Mouse (Mus musculus): ENCODE measurements around the gene Irf8. TPM values are rescaled to one million over a fixed set of nuclear protein-coding genes. Genes with fewer than 3 reads are reported as not detected.

The Irf8 gene
- total and polyA plus RNA-seq, 3 experiments, result not detected

DNA sequence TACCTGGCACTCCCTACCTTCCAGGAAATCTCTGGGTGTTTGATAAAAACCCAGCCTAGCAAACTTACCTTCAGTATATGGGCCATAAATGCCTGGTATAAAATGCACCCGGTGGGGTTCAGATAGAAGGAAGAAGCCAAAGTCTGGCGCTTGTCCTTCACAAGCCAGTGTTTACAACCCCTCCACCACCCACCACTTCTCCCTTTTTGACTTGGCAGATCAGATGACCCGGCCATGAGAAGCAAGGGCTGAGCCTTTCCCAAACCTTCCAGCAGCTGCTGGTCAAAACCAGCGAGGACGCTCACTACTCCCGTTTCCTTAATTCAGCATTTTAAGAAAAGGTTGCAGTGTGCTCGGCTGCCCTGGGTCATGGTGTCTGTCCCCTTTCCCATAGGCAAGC lies 9.1 kb downstream of the Irf8 start:
- TF ChIP-seq EP300 (IDR thresholded peaks at IDR 0.05; ENCODE audit: low read depth in 1 of 2, low read length in 2 of 2) (no peak), TAL1 (IDR thresholded peaks at IDR 0.05; ENCODE audit: low read length) (no peak), MEF2A (IDR thresholded peaks at IDR 0.05; ENCODE audit: extremely low read depth, insufficient replicate concordance, low read depth, low read length, poor library complexity, severe bottlenecking) (no peak), RCOR1 (IDR thresholded peaks at IDR 0.05; ENCODE audit: low read depth, low read length) (no peak), POLR2AphosphoS5 (IDR thresholded peaks at IDR 0.05; ENCODE audit: borderline replicate concordance, low read depth, low read length) (no peak), GABPA (IDR thresholded peaks at IDR 0.05; ENCODE audit: low read depth, low read length) (no peak), ZC3H11A (IDR thresholded peaks at IDR 0.05; ENCODE audit: low read depth, low read length) (no peak), ZKSCAN1 (IDR thresholded peaks at IDR 0.05; ENCODE audit: low read depth, low read length) (no peak), SIN3A (IDR thresholded peaks at IDR 0.05; ENCODE audit: low read length) (no peak), JUND (IDR thresholded peaks at IDR 0.05; ENCODE audit: low read depth, low read length) (no peak), SMC3 (IDR thresholded peaks at IDR 0.05; ENCODE audit: low read depth, low read length) (no peak), USF2 (IDR thresholded peaks at IDR 0.05; ENCODE audit: borderline replicate concordance in 1 of 2, insufficient read depth in 1 of 2, low read depth in 1 of 2, low read length in 2 of 2) (no peak)
- no peak for DNase-seq (ENCODE audit: low read depth, low spot score)
- Histone ChIP-seq H3K36me3 (ENCODE audit: control insufficient read depth in 1 of 2, insufficient read depth in 2 of 2, low read length in 2 of 2) (no peaks in the 10 kb centered on the region), H3K9ac (ENCODE audit: control insufficient read depth, low read depth, low read length, poor library complexity, severe bottlenecking) (no peak overlapping the region), H3K4me1 (ENCODE audit: control insufficient read depth in 1 of 2, insufficient read depth in 2 of 2, low read length in 2 of 2) (no peaks in the 10 kb centered on the region), H3K27me3 (ENCODE audit: control insufficient read depth in 1 of 2, insufficient read depth in 2 of 2, low read length in 2 of 2) (no peaks in the 10 kb centered on the region), H3K79me2 (ENCODE audit: control insufficient read depth, insufficient read depth, low read length, poor library complexity) (no peaks in the 10 kb centered on the region), H3K27ac (ENCODE audit: control insufficient read depth, low read depth, low read length) (no peak overlapping the region), H3K4me3 (ENCODE audit: control insufficient read depth in 1 of 2, insufficient read depth in 1 of 2, low read depth in 2 of 2, low read length in 2 of 2) (no peak overlapping the region), H3K9me3 (replicated peaks; ENCODE audit: insufficient read depth, low read length) (no peaks in the 10 kb centered on the region)

DNA sequence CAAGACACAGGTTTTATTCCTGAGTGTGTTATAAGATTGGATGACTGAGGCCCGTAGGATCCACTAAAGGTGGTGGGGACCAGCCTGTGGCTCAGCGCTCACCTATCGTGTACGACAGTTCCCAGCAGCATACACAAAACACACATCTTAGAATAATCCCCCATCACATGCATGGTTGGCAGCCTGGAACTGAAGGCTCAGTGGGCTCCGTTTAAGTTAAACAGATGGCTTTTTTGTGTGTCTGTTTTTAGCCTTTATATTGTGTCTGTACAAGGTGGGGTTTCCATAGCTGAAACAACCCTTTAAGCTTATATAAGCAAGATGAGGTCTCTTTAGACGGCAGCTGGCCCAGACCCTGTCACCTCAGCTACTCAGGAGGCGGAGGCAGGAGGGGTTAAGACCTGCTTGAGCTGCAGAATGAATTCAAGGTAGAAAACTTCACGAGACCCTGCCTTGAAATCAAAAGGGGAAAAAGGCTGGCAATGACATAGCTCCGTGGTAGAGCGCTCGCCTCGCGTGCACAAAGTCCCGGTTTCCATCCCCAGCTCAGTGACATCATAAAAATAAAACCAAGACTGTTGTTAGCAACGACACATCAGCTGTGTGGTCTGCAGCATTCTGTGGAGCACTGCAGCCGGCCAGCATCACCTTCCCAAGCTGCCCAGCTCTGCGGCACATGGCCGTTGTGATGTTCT lies 10.0 kb downstream of the Irf8 start:
- Histone ChIP-seq H3K27ac (ENCODE audit: control insufficient read depth, low read depth, low read length) (no peak overlapping the region), H3K4me1 (ENCODE audit: control insufficient read depth in 1 of 2, insufficient read depth in 2 of 2, low read length in 2 of 2) (no peaks in the 10 kb centered on the region), H3K9ac (ENCODE audit: control insufficient read depth, low read depth, low read length, poor library complexity, severe bottlenecking) (no peak overlapping the region), H3K4me3 (ENCODE audit: control insufficient read depth in 1 of 2, insufficient read depth in 1 of 2, low read depth in 2 of 2, low read length in 2 of 2) (no peak overlapping the region), H3K36me3 (ENCODE audit: control insufficient read depth in 1 of 2, insufficient read depth in 2 of 2, low read length in 2 of 2) (no peaks in the 10 kb centered on the region), H3K9me3 (replicated peaks; ENCODE audit: insufficient read depth, low read length) (no peaks in the 10 kb centered on the region), H3K79me2 (ENCODE audit: control insufficient read depth, insufficient read depth, low read length, poor library complexity) (no peaks in the 10 kb centered on the region), H3K27me3 (ENCODE audit: control insufficient read depth in 1 of 2, insufficient read depth in 2 of 2, low read length in 2 of 2) (no peaks in the 10 kb centered on the region)
- no peak for DNase-seq (ENCODE audit: low read depth, low spot score)
- TF ChIP-seq NRF1 (IDR thresholded peaks at IDR 0.05; ENCODE audit: insufficient read depth, low read depth, low read length, poor library complexity, severe bottlenecking) (no peak), POLR2AphosphoS2 (IDR thresholded peaks at IDR 0.05; ENCODE audit: low read length) (no peak), MAZ (IDR thresholded peaks at IDR 0.05; ENCODE audit: low read depth, low read length) (no peak), SMC3 (IDR thresholded peaks at IDR 0.05; ENCODE audit: low read depth, low read length) (no peak), USF2 (IDR thresholded peaks at IDR 0.05; ENCODE audit: borderline replicate concordance in 1 of 2, insufficient read depth in 1 of 2, low read depth in 1 of 2, low read length in 2 of 2) (no peak), POLR2AphosphoS5 (IDR thresholded peaks at IDR 0.05; ENCODE audit: borderline replicate concordance, low read depth, low read length) (no peak), CTCF (IDR thresholded peaks at IDR 0.05 in 2 of 3, conservative IDR thresholded peaks at IDR 0.05 in 1 of 3; ENCODE audit: control insufficient read depth in 1 of 3, insufficient read depth in 1 of 3, low read depth in 2 of 3, low read length in 3 of 3, poor library complexity in 1 of 3, severe bottlenecking in 1 of 3) (no peak), MEF2A (IDR thresholded peaks at IDR 0.05; ENCODE audit: extremely low read depth, insufficient replicate concordance, low read depth, low read length, poor library complexity, severe bottlenecking) (no peak), TAL1 (IDR thresholded peaks at IDR 0.05; ENCODE audit: low read length) (no peak), ZKSCAN1 (IDR thresholded peaks at IDR 0.05; ENCODE audit: low read depth, low read length) (no peak), GATA1 (IDR thresholded peaks at IDR 0.05; ENCODE audit: low read depth, low read length) (no peak), MAX (IDR thresholded peaks at IDR 0.05; ENCODE audit: low read length) (no peak), TCF12 (IDR thresholded peaks at IDR 0.05; ENCODE audit: low read depth, low read length) (no peak), RAD21 (IDR thresholded peaks at IDR 0.05; ENCODE audit: low read depth, low read length) (no peak), ELF1 (IDR thresholded peaks at IDR 0.05; ENCODE audit: low read depth, low read length) (no peak), KAT2A (conservative IDR thresholded peaks at IDR 0.05; ENCODE audit: low read depth, low read length) (no peak), HCFC1 (IDR thresholded peaks at IDR 0.05; ENCODE audit: low read depth, low read length) (no peak)

All from MEL (cell line).